Mouse (Mus musculus) neural tube, embryonic 13.5 days (tissue): Measurements from ENCODE around the gene Hist1h2ae. TPM values are rescaled to one million over a fixed set of nuclear protein-coding genes. Genes with fewer than 3 reads are reported as not detected.
"Not testable (repeated sequence)": the region's sequence is repeated elsewhere in the genome, so short reads cannot be mapped to it uniquely, and the experiment has no call there.

Experiments
- ATAC-seq: fragments of 200-750 bp; cut with Nextera tagmentation; 2 replicates; pipeline ENCODE4 v1.8.0; 2017; ENCODE audit warnings: low read depth, mild to moderate bottlenecking, moderate TSS enrichment, moderate library complexity
- H3K27ac ChIP-seq: fragments of 300-500 bp; sonication (generic); replicated peaks from 2 replicates; pipeline ENCODE4 v1.5.1; 2015; ENCODE audit warnings: moderate library complexity, mild to moderate bottlenecking, inconsistent platforms
- H3K27me3 ChIP-seq: fragments of 300-500 bp; sonication (generic); 2 replicates; pipeline ENCODE4 v1.6.1; 2015; ENCODE audit warnings: mild to moderate bottlenecking, inconsistent platforms
- H3K36me3 ChIP-seq: fragments of 300-500 bp; sonication (generic); 2 replicates; pipeline ENCODE4 v1.6.1; 2015; ENCODE audit warnings: mild to moderate bottlenecking, inconsistent platforms
- H3K4me1 ChIP-seq: fragments of 300-500 bp; sonication (generic); replicated peaks from 2 replicates; pipeline ENCODE4 v1.6.1; 2015; ENCODE audit warnings: inconsistent platforms
- H3K4me2 ChIP-seq: fragments of 300-500 bp; sonication (generic); 2 replicates; pipeline ENCODE4 v1.6.1; 2015; ENCODE audit warnings: inconsistent platforms, mild to moderate bottlenecking, moderate library complexity
- H3K4me3 ChIP-seq: fragments of 300-500 bp; sonication (generic); 2 replicates; pipeline ENCODE4 v1.5.1; 2015; ENCODE audit warnings: mild to moderate bottlenecking, inconsistent platforms
- H3K9ac ChIP-seq: fragments of 300-500 bp; sonication (generic); 2 replicates; pipeline ENCODE4 v1.6.1; 2015; ENCODE audit warnings: moderate library complexity, mild to moderate bottlenecking, inconsistent platforms
- H3K9me3 ChIP-seq: fragments of 300-500 bp; sonication (generic); 2 replicates; pipeline ENCODE4 v1.6.1; 2016; ENCODE audit warnings: inconsistent platforms
- WGBS: fragments of 180-500 bp; shearing (Covaris S2); methylation state at CpG from one replicate; pipeline ENCODE4 v1.1.7; 2015; 5-methylcytosine and 5-hydroxymethylcytosine counted together
- polyA plus RNA-seq: library from polyadenylated mRNA; unstranded; fragments of >200 nt; fragmentation: Nextera tagmentation; extraction: Ambion mirVana; gene quantifications from 2 replicates; pipeline ENCODE4 v1.2.1, GENCODE M21; 2015

Gene Hist1h2ae
- polyA plus RNA-seq, 1 experiment from 2014 or later, result 12.3 TPM

DNA sequence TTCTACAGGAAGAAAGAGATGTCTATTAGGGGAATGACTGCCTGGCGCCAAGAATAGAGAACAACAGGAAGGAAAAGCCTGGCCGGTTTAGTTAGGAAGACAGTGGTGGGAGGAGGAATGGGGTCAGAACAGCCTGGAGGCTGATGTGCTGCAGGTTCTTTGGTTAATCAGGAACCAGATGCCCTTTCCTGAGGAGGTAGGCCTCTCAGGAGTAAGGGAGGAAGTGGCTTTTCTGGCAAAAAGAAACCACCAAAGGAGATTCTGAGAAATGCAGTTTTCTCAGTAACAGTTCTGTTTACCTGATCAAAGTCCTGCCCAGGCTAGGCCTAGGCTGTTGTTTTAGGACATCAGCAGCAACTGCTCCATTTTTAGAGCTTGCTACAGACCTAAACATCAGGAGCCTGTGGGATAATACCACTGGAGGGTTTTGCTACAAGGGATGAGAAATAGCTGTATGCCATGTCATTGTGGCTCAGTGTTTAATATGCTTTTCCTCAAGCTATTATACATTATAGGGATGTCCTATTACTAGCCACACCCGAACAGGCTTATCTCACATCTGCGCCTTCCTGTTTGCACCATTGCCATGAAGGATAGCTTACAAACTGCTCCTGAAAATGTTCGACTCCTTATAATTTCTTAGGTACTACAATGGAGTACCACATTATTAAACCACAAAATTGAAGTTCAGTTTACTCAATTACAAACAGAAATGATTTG is 22.2 kb upstream of the Hist1h2ae start:
- ATAC-seq, result no peak
- Histone ChIP-seq H3K4me2 (no peak overlapping the region), H3K4me1 (no peaks in the 10 kb centered on the region), H3K36me3 (no peaks in the 10 kb centered on the region), H3K9me3 (no peaks in the 10 kb centered on the region), H3K4me3 (no peak overlapping the region), H3K27ac (no peak overlapping the region), H3K9ac (no peak overlapping the region), H3K27me3 (no peaks in the 10 kb centered on the region)
- 83% methylated on average over 5 of the region's 5 CpGs for WGBS

DNA sequence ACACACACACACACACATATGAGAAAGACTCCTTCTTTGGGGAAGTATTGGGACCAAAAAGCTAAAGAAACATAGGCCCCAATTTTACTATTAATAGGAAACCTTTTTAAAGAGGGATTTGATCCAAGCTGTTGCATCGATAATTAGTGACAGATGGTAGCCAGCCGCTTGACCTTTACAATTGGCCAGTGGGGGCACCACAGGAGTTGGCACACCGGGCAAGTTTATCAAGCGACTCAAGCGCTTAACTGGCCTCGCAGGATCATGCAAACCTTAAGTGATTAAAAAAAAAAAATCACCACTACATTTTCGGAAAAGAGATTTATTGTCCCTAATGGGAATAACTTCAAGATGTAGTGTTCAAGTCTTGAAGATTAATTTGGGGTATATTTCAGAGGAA is 21.6 kb upstream of the Hist1h2ae start:
- ATAC-seq, result no peak
- Histone ChIP-seq H3K36me3 (no peaks in the 10 kb centered on the region), H3K4me2 (no peak overlapping the region), H3K9me3 (no peaks in the 10 kb centered on the region), H3K9ac (no peak overlapping the region), H3K27ac (no peak overlapping the region), H3K4me3 (no peak overlapping the region), H3K27me3 (no peaks in the 10 kb centered on the region), H3K4me1 (no peaks in the 10 kb centered on the region)
- WGBS, result 90% methylated on average over 7 of the region's 7 CpGs

DNA sequence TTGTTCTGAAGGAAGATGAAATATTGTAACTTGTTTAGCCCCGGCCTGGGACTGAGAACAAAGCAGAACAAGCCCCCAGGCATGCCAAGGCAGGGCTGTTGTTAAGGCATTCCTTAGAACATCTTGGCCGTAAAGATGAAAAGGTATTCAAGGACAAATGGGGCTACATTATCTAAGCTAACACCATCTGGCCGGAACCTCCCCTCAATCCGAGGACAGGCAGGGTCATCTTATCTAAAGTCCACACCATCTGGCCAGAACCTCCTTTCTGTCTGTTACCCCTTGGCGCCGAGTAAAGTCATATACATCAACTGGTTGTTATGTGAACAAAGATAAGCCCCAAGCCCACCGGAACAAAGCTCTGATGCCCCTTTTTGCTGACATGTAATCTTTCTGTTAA is 20.9 kb upstream of the Hist1h2ae start:
- not testable (repeated sequence) for H3K27ac ChIP-seq, H3K4me2 ChIP-seq, ATAC-seq, H3K27me3 ChIP-seq, H3K36me3 ChIP-seq, H3K9ac ChIP-seq, H3K9me3 ChIP-seq, H3K4me3 ChIP-seq, H3K4me1 ChIP-seq
- 85% methylated on average over 7 of the region's 7 CpGs for WGBS

DNA sequence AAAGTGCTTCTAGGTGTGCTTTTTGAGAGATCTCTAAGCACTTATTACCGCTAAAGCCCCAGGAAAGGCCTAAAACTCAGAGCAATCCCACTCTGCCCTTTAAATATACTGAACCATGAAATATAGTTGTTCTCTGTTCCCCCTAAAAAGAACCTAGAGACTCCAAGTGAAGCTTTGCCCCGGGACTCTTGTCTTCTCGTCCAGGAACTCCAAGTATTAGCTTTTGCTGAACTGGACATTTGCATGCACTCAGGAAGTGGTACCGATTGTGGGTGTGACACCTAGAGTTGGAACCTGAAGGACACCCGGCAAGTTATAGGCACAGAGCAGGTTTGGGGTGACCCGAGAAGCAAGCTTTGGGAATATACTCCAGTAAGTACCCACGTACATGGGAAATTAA is 20.2 kb upstream of the Hist1h2ae start:
- Histone ChIP-seq H3K4me1 (peaks cover 10% of the 10 kb centered on the region), H3K27me3 (no peaks in the 10 kb centered on the region), H3K9ac (no peak overlapping the region), H3K4me3 (no peak overlapping the region), H3K4me2 (no peak overlapping the region), H3K27ac (no peak overlapping the region), H3K36me3 (no peaks in the 10 kb centered on the region), H3K9me3 (no peaks in the 10 kb centered on the region)
- no peak for ATAC-seq
- WGBS, result 92% methylated on average over 7 of the region's 7 CpGs

DNA sequence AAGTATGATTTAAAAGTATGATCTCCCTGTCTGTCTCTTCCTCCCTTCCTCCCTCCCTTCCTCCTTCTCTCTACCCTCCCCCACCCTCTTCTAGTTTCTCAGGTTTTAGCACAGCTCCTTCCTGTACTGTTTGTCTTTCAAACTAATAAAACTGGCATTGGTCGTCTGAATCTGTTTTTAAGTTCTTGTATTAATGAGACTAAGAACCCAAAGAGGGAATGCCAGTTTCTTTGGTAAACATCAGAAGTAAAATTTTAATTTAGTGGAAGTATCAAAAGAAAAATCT is 15.9 kb upstream of the Hist1h2ae start:
- peak overlapping the region; percentile 82 for H3K27ac ChIP-seq

DNA sequence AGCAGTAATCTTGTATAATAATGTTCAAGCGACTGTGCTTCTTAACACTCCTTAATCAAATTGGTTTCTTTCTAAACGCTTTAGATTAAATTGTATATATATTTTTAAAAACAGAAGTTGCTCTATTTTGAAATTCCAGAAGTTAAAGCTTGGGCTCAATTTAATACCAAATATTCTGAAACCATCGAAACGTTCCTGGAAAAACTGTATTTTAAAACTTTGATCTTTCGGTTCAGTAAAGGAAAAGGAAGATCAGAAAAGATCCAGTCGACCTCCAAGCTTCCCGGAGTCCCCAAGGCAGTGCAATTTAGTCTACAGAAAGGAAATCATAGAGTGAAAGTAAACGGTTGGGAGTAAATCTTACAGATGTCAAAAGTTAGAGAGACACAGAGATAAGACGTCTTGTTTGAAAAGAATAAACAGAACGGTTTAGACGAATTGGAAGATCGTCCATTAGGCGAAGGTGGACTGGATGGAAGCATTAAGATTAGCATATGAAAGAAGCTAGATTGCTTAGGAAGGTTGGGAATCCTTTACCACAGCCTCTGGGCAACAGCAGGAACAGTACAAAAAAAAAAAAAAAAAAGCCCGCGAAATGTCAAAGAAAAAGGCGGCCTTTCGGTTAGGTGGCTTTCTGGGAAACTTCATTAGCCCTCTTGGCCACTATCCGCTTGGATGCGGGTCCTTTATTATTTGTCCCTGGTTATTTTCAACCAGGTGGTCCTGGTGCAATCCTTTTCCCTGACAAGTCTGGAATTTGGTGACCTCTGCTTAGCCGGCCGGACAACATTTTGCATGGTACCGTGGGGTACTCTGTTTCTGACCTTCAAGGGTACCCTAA is 15.3 kb upstream of the Hist1h2ae start:
- Histone ChIP-seq H3K36me3 (no peaks in the 10 kb centered on the region), H3K4me1 (peaks cover 39% of the 10 kb centered on the region), H3K9me3 (no peaks in the 10 kb centered on the region), H3K4me2 (peak overlapping the region; percentile 72), H3K27ac (peak overlapping the region; percentile 82), H3K4me3 (peak overlapping the region; percentile 47), H3K9ac (peak overlapping the region; percentile 58), H3K27me3 (no peaks in the 10 kb centered on the region)
- ATAC-seq, result no peak
- 1% methylated on average over 22 of the region's 22 CpGs for WGBS

More for the DNA sequence above, 15.9 kb upstream of the Hist1h2ae start:
- peaks cover 36% of the 10 kb centered on the region for H3K4me1 ChIP-seq
- 3% methylated on average over 1 of the region's 1 CpGs for WGBS
- no peak for ATAC-seq
- H3K9ac ChIP-seq, result peak overlapping the region; percentile 58
- H3K9me3 ChIP-seq, result no peaks in the 10 kb centered on the region
- H3K27me3 ChIP-seq, result no peaks in the 10 kb centered on the region
- peak overlapping the region; percentile 72 for H3K4me2 ChIP-seq
- H3K36me3 ChIP-seq, result no peaks in the 10 kb centered on the region
- peak overlapping the region; percentile 47 for H3K4me3 ChIP-seq

DNA sequence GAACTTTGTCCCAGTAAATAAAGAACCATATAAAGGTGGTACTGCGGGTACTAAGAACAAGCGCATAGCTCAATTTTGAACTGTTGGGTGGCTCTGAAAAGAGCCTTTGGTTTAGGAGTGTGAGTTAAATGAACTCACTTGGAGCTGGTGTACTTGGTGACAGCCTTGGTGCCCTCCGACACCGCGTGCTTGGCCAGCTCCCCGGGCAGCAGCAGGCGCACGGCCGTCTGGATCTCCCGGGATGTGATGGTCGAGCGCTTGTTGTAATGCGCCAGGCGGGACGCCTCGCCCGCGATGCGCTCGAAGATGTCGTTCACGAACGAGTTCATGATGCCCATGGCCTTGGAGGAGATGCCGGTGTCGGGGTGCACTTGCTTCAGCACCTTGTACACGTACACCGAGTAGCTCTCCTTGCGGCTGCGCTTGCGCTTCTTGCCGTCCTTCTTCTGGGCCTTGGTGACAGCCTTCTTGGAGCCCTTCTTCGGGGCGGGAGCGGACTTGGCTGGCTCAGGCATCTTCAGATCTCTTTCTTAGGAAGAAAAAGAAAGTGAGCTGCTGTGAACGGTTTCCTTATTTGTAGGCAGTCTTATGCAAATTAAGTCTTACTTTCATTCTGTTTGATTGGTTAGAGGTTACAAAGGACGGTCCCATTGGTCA is 14.6 kb upstream of the Hist1h2ae start:
- peak overlapping the region; percentile 76 for H3K9ac ChIP-seq
- H3K27me3 ChIP-seq, H3K36me3 ChIP-seq, H3K9me3 ChIP-seq: not testable (repeated sequence)
- WGBS, result under 1% methylated on average over 23 of the region's 36 CpGs
- peak; percentile 90 for ATAC-seq
- peaks cover 44% of the 10 kb centered on the region for H3K4me1 ChIP-seq
- H3K4me3 ChIP-seq, result peak overlapping the region; percentile 47
- peak overlapping the region; percentile 72 for H3K4me2 ChIP-seq
- H3K27ac ChIP-seq, result peak overlapping the region; percentile 93

DNA sequence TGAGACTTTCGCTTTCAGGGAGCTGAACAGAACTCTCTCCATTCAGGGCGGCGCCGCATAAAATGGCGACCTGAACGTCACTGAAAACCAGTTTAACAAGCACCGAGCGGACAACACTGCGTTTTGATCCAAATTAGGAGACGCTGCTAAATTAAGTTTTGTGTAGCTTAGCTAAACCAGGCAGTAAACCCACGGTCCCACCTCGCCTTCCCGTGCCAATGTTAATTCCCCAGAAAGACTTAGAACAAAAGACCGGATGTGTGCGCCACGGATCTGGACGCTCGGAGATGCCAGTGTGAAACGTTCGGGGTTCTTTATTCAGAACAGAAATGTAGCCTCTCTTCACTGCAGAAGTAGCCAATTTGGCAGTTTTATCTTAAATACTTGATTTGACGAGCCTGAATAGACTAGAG is 14.0 kb upstream of the Hist1h2ae start:
- Histone ChIP-seq H3K27ac (peak overlapping the region; percentile 93), H3K9ac (peak overlapping the region; percentile 76), H3K4me3 (peak overlapping the region; percentile 47), H3K9me3 (no peaks in the 10 kb centered on the region), H3K4me2 (peak overlapping the region; percentile 72), H3K27me3 (no peaks in the 10 kb centered on the region), H3K36me3 (no peaks in the 10 kb centered on the region), H3K4me1 (peaks cover 44% of the 10 kb centered on the region)
- ATAC-seq, result no peak
- WGBS, result under 1% methylated on average over 21 of the region's 21 CpGs

DNA sequence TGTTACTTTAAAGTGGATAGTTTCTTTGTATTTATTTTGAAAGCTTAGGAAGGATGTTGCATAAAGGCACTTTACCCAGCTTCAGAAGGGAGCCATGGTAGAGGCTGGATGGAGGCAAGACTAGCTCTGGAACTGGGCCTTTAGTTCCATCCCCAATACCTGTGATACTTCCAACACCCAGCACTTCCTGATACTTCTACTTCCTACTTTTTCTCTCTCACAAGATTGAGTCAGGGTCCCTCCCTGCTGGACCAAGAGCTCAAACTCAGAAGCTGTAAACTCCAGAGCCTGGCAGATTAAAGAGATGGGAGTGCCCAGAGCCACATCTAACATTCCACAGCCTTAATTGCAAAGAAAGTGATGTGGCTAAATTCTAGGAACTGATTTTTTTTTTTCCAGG is 13.3 kb upstream of the Hist1h2ae start:
- Histone ChIP-seq H3K27ac (peak overlapping the region; percentile 93), H3K4me2 (peak overlapping the region; percentile 72), H3K27me3 (no peaks in the 10 kb centered on the region), H3K9ac (peak overlapping the region; percentile 76), H3K36me3 (no peaks in the 10 kb centered on the region), H3K4me3 (peak overlapping the region; percentile 47), H3K4me1 (peaks cover 44% of the 10 kb centered on the region), H3K9me3 (no peaks in the 10 kb centered on the region)
- ATAC-seq, result no peak

DNA sequence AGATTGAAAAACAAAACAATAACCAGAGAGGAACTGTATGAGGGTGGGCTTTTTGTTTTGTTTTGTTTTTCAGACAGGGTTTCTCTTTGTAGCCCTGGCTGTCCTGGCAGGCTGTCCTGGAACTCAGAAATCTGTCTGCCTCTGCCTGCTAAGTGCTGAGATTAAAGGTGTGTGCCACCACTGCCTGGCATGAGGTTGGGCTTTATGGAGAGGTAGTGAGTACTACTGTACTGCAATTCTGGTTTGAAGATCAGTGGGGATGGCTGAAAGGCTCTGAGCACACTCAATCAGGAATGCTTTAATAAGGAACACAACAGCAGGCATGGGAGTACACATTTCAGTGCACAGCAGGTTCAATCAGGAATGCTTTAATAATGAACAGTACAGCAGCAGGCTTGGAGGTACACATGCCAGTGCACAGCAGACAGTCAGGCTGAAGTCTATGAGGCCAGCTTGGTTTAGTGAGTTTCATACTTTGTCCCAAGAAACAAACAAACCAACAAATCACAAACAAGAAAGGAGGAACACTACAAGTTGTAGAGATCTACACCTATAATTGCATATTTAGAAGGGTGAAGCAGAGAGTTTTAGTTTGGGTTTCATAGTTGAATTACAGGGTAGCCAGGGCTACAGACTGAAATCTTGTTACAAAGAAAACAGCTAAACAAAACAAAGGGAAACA is 12.5 kb upstream of the Hist1h2ae start:
- H3K9me3 ChIP-seq, result no peaks in the 10 kb centered on the region
- no peaks in the 10 kb centered on the region for H3K36me3 ChIP-seq
- 0 out of 2 replicates have a peak overlapping the region, but pooled peaks have one; percentile 7 for H3K4me2 ChIP-seq
- peaks cover 44% of the 10 kb centered on the region for H3K4me1 ChIP-seq
- H3K27me3 ChIP-seq, result no peaks in the 10 kb centered on the region
- ATAC-seq, result no peak
- peak overlapping the region; percentile 23; the same call in 1 of the 2 replicates for H3K27ac ChIP-seq
- no peak overlapping the region for H3K4me3 ChIP-seq
- H3K9ac ChIP-seq, result no peak overlapping the region

DNA sequence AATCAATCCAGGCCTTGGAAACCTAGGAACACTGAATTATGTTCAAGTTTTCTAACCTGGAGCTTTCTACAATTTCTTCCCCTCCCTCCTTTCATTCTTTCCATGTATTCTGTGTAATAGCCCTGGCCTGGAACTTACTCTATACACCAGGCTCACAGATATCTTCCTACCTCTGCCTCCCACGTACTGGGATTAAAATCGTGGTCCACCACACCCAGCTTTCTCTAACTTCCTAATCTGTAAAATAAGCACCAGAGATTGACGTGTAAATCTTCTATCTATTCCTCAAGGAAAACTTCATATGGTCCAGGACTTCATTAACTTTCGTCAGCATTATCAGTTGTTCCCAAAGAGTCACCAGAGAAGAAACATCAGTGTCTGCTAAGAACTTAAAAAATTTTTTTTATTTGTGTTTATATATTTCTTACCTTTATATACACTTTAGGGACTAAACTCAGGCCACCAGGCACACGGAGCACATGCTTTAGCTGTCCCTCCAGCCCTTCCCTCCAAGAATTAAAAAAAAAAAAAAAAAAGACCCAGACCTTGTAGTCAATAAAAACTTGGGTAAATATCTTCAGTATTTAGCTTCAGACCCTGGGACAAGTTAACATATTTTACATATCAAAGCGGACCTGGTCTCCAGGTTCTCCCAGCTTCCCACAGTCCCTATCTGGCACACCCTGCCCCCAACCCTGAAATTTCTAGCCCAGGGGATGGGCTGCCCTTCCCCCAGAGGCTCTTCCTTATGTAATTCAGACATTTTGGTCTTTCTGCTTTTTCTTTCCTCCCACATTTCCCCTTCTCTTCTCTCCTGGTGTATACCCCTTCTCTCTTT is 11.4 kb upstream of the Hist1h2ae start:
- Histone ChIP-seq H3K4me2 (peak overlapping the region; percentile 91), H3K36me3 (no peaks in the 10 kb centered on the region), H3K27me3 (no peaks in the 10 kb centered on the region), H3K9ac (peak overlapping the region; percentile 72), H3K4me1 (peaks cover 44% of the 10 kb centered on the region), H3K4me3 (peak overlapping the region; percentile 47), H3K9me3 (no peaks in the 10 kb centered on the region), H3K27ac (peak overlapping the region; percentile 82)
- no peak for ATAC-seq
- WGBS, result 8% methylated on average over 6 of the region's 6 CpGs
